Mouse (Mus musculus) thymus, postnatal 10 days (tissue): ENCODE results near the gene Sipa1l3.

Experiments used
- DNase-seq, 2 experiments: peaks; one replicate each; pipeline ENCODE4 v3.0.0; 2021; ENCODE audit warnings: low spot score in 2 of 2

The Sipa1l3 gene

DNA sequence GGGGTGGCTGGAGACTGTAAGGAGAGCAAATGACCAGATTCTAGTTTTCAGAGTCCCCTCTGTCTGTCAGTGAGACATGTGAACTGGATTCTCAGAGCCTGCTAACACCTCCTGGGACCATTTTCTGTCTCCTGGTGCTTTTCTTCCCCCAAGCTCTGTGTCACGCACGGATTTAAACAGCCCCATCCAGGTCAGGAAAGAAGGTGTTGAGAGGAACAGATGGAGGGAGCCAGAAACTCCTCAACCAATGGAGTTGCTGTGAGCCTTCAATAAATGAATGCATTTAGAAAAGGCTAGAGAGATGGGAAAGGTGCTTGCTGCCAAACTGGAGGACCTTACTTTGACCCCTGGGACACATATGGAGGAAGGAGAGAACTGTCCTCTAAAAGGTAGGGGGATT is 180.7 kb downstream of the Sipa1l3 start:
- no peak for DNase-seq

GRCm38 (mm10) chr7:29336795-29337319 is 181.6 kb downstream of the Sipa1l3 start:
- DNase-seq: no peak

DNA sequence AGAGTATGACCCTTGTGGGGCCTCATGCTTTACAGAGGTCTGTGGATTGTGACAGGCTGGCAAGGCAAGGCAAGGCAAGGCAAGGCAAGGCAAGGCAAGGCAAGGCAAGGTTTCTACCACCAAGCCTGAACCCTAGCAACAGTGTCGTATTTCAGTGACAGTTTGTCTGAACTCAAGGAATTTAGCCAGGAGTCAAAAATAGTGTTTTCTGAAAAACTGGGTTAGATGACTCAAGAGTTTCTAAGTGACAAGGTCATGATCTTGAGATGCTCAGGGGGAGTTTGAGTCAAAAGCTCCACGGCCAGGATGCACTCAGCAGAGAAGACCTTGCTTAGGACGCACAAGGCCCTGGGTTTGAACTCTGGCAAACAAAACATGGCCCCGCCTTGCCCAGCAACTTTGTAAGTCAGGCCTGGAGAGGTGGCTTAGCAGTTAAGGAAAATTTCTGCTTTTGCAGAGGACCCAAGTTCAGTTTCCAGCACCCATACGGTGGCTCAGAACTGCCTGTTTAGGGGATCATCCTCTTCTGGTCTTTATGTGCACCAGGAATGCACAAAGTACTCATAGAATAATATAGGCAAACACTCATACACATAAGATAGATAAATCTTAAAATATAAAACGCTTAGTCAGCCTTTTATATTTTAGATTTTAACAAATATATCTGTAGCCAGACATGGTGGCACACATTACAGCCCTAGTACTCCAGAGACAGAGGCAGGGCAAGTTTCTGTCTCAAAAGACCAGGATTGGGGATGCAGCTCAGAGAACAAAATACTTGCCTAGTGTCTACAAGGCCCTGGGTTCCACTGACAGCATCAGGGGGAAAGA is 182.4 kb downstream of the Sipa1l3 start:
- no peak for DNase-seq

DNA sequence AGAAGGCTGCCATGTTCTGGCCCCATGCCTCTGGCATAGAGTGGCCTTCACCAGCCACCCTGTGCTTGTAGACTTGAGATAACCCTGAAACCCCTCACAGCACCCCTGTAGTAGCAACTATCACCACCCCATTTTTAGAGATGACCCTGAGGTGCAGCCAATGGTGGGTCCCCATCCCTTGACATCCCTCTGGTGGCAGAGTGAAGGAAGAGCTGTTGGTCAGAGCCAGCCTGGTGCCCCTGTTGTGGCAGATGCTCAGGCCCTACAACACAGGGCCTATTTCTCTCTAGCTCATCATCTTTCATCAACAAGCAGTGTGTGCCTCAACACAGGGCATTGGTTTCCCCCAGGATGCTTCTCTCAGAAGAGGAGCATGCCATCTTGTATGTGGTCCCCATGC is 183.2 kb downstream of the Sipa1l3 start:
- no peak for DNase-seq

- no peak for DNase-seq
Measured at GRCm38 (mm10) chr7:29334156-29334555, 184.3 kb downstream of the Sipa1l3 start.

DNA sequence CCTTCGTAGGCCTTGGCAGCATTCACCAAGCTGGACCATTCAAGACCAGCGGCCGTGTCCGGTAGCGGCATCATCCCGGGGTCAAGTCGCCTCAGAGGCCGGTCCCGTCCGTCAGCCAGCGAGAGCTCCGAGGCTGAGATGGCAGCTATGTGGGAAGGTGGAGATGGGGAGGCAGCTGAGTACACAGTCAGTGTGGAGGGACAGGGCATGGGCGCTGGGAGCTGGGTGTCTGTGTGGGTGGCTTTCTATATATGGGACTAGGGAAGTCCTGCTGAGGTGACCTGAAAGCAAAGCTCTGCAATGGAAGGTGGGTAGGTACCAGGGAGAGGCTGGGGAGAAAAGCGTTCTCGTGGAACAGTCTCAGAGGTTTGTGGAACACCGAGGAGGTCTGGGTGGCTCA is 189.5 kb downstream of the Sipa1l3 start:
- DNase-seq: no peak

DNA sequence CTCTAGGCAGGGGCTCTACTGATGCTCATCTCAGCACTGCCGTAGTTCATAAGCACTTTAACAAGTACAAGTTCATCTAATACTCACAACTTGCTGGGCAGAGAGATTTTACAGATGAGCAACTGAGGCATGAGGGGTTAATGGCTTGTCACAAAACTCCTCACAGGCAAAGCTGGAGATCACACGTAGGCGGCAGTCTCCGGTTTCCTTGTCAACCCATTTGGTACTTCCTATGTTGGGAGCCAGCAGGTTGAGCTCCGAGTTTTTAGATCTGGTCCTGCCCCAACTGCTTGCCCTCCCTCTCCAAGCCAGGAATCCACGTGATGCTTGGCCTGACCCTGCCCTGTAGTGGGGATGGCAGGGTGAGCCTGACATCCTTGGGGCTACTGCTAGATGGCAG is 191.4 kb downstream of the Sipa1l3 start:
- no peak for DNase-seq

DNA sequence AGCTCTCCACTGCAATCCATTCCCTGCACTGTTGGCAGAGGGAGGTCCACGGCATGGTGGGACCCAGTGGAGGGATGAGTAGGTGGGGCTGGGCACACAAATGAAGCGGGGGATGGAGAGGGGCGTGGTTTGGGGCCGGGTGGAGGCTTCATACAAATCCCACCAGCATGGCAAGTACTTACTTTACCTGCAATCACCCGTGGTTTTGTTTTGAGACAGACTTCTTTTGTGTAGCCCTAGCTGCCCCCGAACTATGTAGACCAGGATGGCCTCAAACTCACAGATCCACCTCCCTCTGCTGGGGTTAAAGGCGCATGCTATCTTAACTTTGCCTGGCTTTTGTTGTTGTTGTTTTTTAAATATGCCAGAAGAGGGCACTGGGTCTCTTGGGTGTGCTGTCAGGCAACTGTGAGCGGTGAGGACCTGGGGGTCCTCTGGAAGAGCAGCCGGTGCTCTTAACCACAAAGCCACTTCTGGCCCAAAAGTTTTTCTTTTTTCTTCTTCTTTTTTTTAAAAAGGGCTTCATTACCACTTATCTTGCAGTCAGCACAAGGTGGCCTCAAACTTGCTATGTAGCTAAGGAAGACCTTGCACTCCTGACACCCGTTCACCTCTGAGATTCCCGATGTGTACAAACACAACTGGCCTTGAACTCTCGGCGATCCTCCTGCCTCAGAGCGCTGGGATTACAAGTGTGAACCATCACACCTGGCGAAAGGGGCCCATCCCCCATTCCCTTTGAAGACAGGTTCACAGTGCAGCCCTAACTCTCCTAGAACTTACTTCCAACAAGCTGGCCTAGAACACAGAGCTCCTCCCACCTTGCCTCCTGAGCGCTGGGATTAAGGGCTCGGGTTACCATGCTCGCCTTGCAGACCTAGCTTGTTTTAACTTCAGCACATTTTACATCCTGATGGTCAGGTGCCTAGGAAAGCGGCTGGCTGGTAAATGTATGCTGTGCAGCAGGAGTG is 198.8 kb downstream of the Sipa1l3 start:
- DNase-seq: peak; percentile 59 to 67

DNA sequence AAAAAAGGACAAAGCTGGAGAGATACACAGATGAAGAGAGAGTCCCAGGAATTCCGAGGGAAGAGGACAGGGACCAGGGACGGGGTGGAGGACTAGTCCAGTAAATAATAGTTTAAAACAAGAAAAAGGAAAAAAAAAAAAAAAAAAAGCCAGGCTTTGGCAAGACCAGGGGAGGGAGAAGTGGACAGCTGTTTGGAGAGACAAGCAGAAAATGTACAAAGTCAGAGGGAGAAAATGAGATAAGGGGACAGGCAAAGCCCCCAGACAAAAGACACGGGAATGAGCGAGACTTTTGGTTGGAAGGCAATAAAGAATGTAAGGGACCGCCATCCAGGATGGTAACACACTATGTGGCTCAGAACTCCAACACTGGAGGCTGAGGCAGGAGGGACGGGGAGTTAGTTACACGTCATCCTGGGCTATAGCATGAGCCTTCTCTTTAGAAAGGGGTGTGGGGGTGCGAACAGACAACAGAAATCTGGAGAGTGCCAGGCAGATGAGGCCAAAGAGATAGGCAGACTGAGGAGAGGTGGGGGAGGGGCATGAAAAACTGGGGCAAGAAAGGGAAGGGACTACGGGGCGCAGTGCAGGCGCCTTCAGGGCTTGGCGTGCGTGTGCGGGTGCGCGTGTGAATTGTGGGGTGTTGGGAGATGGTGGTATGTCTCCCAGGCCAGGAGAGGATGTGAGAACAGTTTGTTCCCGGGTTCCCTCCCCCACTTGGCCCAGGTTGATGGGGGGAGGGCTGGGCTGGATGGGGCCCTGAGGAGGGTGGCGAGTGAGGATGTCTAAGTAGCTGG is 200.1 kb downstream of the Sipa1l3 start:
- peak; percentile 43 to 67 for DNase-seq

GRCm38 (mm10) chr7:29317558-29317957 is 200.9 kb downstream of the Sipa1l3 start:
- DNase-seq: peak; percentile 79 to 81

DNA sequence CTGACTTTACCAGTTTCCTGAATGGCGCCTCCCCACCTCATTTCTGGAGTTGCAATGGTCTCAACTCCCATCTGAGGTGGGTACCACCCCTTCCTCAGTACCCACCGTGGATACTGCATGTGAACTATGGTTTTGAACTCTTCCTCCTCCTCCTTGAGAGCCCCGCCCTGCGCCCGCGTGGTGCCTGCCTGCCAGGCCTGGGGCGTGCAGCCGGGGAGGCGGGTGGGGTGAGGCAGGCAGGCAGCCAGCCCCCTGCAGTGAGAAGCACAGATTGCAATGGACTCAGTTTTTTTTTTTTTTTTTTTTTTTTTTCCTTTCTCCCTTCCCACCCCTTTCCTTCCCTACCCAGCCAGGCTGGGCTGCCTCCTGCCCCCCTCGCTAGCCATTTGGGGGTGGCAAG is 201.5 kb downstream of the Sipa1l3 start:
- DNase-seq: peak; percentile 48 to 56

DNA sequence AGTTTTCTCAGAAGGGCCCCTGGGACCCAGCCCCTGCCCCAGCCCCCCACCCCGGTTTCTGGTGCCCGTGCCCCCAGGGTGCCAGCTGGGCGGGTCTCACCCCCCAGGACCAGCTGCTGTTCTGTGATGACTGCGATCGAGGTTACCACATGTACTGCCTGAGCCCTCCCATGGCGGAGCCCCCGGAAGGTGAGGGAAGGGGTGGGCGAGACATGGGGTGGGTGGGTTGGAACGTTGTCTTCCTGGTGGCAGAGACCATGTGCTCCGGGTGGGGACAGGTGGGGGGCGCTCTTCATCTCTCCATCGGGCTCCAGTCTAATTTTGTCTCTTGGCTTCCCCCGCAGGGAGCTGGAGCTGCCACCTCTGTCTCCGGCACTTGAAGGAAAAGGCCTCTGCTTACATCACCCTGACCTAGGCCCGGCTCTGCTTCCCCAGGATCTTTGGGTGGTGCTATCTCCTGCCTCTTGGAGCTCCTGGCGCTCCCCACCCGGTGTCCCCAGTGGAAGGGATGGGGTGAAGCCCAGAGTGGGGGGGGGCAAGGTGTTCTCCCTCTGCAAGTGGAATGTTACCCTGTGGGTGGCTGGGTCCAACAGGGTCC is 202.2 kb downstream of the Sipa1l3 start:
- DNase-seq: no peak

DNA sequence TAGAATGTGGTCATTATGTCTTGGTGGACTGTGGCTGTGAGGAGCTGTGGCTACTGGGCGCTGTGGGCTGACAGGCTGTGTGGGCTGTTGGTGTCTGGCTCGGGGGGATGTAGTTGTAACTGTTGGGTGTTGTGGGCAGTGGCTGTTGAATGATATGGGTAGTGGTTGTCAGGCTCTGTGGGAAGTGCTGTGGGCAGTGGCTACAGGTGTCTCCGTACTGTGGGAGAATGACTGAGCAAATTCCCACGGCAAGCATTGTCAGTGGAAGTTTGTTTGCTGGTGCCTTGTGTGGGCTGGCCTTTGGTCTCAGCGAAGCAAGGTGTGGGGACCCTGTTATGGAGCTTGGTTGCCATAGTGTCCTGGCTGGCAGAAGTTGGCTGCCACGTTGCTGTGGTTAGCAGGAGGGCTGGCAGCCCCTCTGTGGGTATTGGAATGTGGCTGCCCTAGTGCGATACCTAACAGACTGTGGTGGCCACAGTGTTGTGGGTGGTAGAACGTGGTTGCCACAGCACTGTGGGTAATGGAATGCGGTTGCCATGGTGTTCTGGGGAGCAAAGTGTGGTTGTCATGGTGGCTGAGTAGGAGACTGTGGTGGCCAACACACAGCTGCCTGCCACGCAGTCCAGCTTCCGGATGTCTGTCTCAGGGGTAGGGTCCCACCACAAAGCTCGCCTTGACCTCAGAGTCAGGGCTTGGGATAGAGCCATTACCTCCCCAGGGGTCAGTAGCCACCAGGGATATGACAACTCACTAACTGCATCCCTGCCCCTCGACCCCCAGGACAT is 203.4 kb downstream of the Sipa1l3 start:
- no peak for DNase-seq

GRCm38 (mm10) chr7:29313572-29314261 is 204.7 kb downstream of the Sipa1l3 start:
- no peak for DNase-seq

DNA sequence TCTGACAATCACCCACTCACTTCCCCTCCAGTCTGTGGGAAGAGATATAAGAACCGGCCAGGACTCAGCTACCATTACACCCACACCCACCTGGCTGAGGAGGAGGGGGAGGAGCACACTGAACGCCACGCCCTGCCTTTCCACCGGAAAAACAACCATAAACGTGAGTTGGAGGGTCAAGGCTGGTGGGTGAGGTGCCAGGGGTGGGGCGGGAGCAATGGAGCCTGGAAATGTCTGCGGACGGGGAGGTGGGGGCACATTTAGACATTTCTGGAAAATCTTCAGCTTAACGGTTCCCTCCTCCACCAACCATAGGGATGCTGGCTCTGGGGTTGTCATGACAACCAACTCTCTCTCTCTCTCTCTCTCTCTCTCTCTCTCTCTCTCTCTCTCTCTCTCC is 205.4 kb downstream of the Sipa1l3 start:
- no peak for DNase-seq

- DNase-seq: peak; percentile 42 to 59
Measured at GRCm38 (mm10) chr7:29309749-29310148, 208.7 kb downstream of the Sipa1l3 start.

GRCm38 (mm10) chr7:29309221-29309721 is 209.2 kb downstream of the Sipa1l3 start:
- DNase-seq: peak; percentile 46 to 51

GRCm38 (mm10) chr7:29307350-29308104 is 210.9 kb downstream of the Sipa1l3 start:
- DNase-seq: peak; percentile 80 to 81

DNA sequence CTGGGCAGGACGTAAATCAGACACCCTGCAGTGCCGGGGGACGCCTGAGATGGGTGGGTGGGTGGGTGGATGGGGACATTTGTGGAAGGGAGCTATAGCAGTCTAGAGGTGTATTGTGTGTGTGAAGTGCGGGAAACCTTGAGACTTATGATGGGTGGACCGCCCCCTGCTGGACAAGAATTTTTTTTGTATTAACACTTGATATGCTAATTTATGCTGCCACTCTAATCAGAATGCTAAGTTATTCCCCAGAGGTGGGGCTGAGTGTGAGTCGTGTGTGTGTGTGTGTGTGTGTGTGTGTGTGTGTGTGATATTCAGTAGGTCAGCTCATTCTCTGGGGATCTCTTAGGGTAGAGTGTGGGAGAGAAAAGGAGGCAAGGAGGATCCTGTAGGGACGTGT is 211.8 kb downstream of the Sipa1l3 start:
- DNase-seq: peak in 1 of 2 experiments; percentile 43
